Mouse (Mus musculus) cerebellum, postnatal 36 days (tissue): ENCODE measurements around the gene Olfr814.
"Not testable (repeated sequence)": the region's sequence is repeated elsewhere in the genome, so short reads cannot be mapped to it uniquely, and the experiment has no call there.

Experiments
- DNase-seq, 2 experiments: peaks; one replicate each; pipeline ENCODE4 v3.0.0; 2021 to 2022; ENCODE audit warnings: mixed read lengths in 2 of 2

Gene Olfr814

GRCm38 (mm10) chr10:129879751-129880150 is at the start of gene Olfr814:
Gene Olfr814 (minus strand): TSS chr10:129879851.
- DNase-seq: not testable (repeated sequence)

GRCm38 (mm10) chr10:129915497-129915896 is 35.8 kb upstream of the Olfr814 start, which contains the start of gene Olfr816:
Gene Olfr816 (minus strand): TSS chr10:129915597.
- no peak for DNase-seq

- DNase-seq: not testable (repeated sequence)
These were observed 26.1 kb upstream of the Olfr814 start, which contains the start of gene Olfr815 for GRCm38 (mm10) chr10:129905767-129906166. Gene Olfr815 (minus strand): TSS chr10:129905867.

GRCm38 (mm10) chr10:129885934-129886333 is 6.3 kb upstream of the Olfr814 start:
- DNase-seq: no peak

GRCm38 (mm10) chr10:129885496-129885895 is 5.8 kb upstream of the Olfr814 start:
- not testable (repeated sequence) for DNase-seq

- no peak for DNase-seq
These were observed 24.6 kb downstream of the Olfr814 start, which contains the start of gene Olfr813 for GRCm38 (mm10) chr10:129855067-129855466. Gene Olfr813 (plus strand): TSS chr10:129855367.

- no peak for DNase-seq
These were observed 32.3 kb downstream of the Olfr814 start for GRCm38 (mm10) chr10:129847343-129847742.

GRCm38 (mm10) chr10:129845994-129846393 is 33.7 kb downstream of the Olfr814 start, which contains the start of gene Olfr812:
Gene Olfr812 (minus strand): TSS chr10:129846094.
- DNase-seq: no peak
